Mouse (Mus musculus): Measurements from ENCODE around the gene Mcur1. TPM values are rescaled to one million over a fixed set of nuclear protein-coding genes. Genes with fewer than 3 reads are reported as not detected.

Gene Mcur1
- polyA plus RNA-seq, 1 experiment from 2014 or later, result 8.6 TPM

GRCm38 (mm10) chr13:43575431-43575830 is 15.4 kb upstream of the Mcur1 start:
- no peaks in the 10 kb centered on the region for H3K4me1 ChIP-seq (ENCODE audit: control insufficient read depth, insufficient read depth, low read length)
- H3K9me3 ChIP-seq (ENCODE audit: control insufficient read depth, low read length), result no peaks in the 10 kb centered on the region
- no peak for ATAC-seq (ENCODE audit: low read depth)
- H3K27me3 ChIP-seq (ENCODE audit: control insufficient read depth, insufficient read depth, low read length), result no peaks in the 10 kb centered on the region
- H3K27ac ChIP-seq (ENCODE audit: low read depth, low read length), result no peak overlapping the region
- 93% methylated on average over 5 of the region's 5 CpGs for WGBS
- no peak overlapping the region for H3K9ac ChIP-seq (replicated peaks; ENCODE audit: low read depth, low read length)
- no peak overlapping the region for H3K4me3 ChIP-seq (ENCODE audit: low read depth, low read length)
- H3K36me3 ChIP-seq (ENCODE audit: control insufficient read depth, insufficient read depth, low read length), result no peaks in the 10 kb centered on the region
- H3K4me2 ChIP-seq (ENCODE audit: low read depth, low read length), result no peak overlapping the region

- ATAC-seq (ENCODE audit: low read depth), result no peak
- Histone ChIP-seq H3K9me3 (ENCODE audit: control insufficient read depth, low read length) (no peaks in the 10 kb centered on the region), H3K4me1 (ENCODE audit: control insufficient read depth, insufficient read depth, low read length) (no peaks in the 10 kb centered on the region), H3K4me3 (ENCODE audit: low read depth, low read length) (no peak overlapping the region), H3K9ac (replicated peaks; ENCODE audit: low read depth, low read length) (no peak overlapping the region), H3K4me2 (ENCODE audit: low read depth, low read length) (no peak overlapping the region), H3K27ac (ENCODE audit: low read depth, low read length) (no peak overlapping the region), H3K27me3 (ENCODE audit: control insufficient read depth, insufficient read depth, low read length) (no peaks in the 10 kb centered on the region), H3K36me3 (ENCODE audit: control insufficient read depth, insufficient read depth, low read length) (no peaks in the 10 kb centered on the region)
- WGBS, result 88% methylated on average over 2 of the region's 2 CpGs
Observed at GRCm38 (mm10) chr13:43573979-43574378, 14.0 kb upstream of the Mcur1 start.

- H3K4me1 ChIP-seq (ENCODE audit: control insufficient read depth, insufficient read depth, low read length), result no peaks in the 10 kb centered on the region
- H3K9me3 ChIP-seq (ENCODE audit: control insufficient read depth, low read length), result no peaks in the 10 kb centered on the region
- no peak overlapping the region for H3K27ac ChIP-seq (ENCODE audit: low read depth, low read length)
- H3K27me3 ChIP-seq (ENCODE audit: control insufficient read depth, insufficient read depth, low read length), result no peaks in the 10 kb centered on the region
- no peak overlapping the region for H3K9ac ChIP-seq (replicated peaks; ENCODE audit: low read depth, low read length)
- no peaks in the 10 kb centered on the region for H3K36me3 ChIP-seq (ENCODE audit: control insufficient read depth, insufficient read depth, low read length)
- H3K4me2 ChIP-seq (ENCODE audit: low read depth, low read length), result no peak overlapping the region
- no peak overlapping the region for H3K4me3 ChIP-seq (ENCODE audit: low read depth, low read length)
- WGBS, result 71% methylated on average over 24 of the region's 25 CpGs
- no peak for ATAC-seq (ENCODE audit: low read depth)
Observed at GRCm38 (mm10) chr13:43567141-43567891, 7.3 kb upstream of the Mcur1 start.

GRCm38 (mm10) chr13:43566184-43566583 is 6.2 kb upstream of the Mcur1 start:
- Histone ChIP-seq H3K4me1 (ENCODE audit: control insufficient read depth, insufficient read depth, low read length) (no peaks in the 10 kb centered on the region), H3K27me3 (ENCODE audit: control insufficient read depth, insufficient read depth, low read length) (no peaks in the 10 kb centered on the region), H3K4me2 (ENCODE audit: low read depth, low read length) (no peak overlapping the region), H3K9me3 (ENCODE audit: control insufficient read depth, low read length) (no peaks in the 10 kb centered on the region), H3K9ac (replicated peaks; ENCODE audit: low read depth, low read length) (no peak overlapping the region), H3K36me3 (ENCODE audit: control insufficient read depth, insufficient read depth, low read length) (no peaks in the 10 kb centered on the region), H3K4me3 (ENCODE audit: low read depth, low read length) (no peak overlapping the region), H3K27ac (ENCODE audit: low read depth, low read length) (no peak overlapping the region)
- ATAC-seq (ENCODE audit: low read depth), result no peak
- 86% methylated on average over 8 of the region's 8 CpGs for WGBS

DNA sequence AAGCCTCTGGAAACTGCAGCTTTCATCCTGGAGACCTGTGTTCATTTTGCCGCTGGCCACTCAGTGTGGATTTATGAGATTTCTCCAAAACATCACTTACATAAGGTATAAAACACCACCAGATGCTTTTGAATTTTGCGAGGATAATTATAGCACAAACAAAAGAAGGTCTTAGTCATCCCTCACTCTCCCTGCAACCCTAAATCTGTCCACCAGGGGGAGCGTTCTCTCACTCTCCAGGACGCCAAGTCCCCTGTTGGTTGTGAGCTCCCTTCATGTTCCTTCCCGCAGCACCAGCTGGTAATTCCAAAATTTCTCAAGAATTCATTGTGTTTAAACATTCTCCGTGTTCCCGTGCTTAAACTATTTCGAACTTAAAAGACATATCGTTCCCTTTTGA is 5.4 kb upstream of the Mcur1 start:
- Histone ChIP-seq H3K4me2 (ENCODE audit: low read depth, low read length) (no peak overlapping the region), H3K4me3 (ENCODE audit: low read depth, low read length) (no peak overlapping the region), H3K27me3 (ENCODE audit: control insufficient read depth, insufficient read depth, low read length) (no peaks in the 10 kb centered on the region), H3K9ac (replicated peaks; ENCODE audit: low read depth, low read length) (no peak overlapping the region), H3K9me3 (ENCODE audit: control insufficient read depth, low read length) (no peaks in the 10 kb centered on the region), H3K36me3 (ENCODE audit: control insufficient read depth, insufficient read depth, low read length) (no peaks in the 10 kb centered on the region), H3K27ac (ENCODE audit: low read depth, low read length) (no peak overlapping the region), H3K4me1 (ENCODE audit: control insufficient read depth, insufficient read depth, low read length) (no peaks in the 10 kb centered on the region)
- 20% methylated on average over 9 of the region's 9 CpGs for WGBS
- ATAC-seq (ENCODE audit: low read depth), result no peak

DNA sequence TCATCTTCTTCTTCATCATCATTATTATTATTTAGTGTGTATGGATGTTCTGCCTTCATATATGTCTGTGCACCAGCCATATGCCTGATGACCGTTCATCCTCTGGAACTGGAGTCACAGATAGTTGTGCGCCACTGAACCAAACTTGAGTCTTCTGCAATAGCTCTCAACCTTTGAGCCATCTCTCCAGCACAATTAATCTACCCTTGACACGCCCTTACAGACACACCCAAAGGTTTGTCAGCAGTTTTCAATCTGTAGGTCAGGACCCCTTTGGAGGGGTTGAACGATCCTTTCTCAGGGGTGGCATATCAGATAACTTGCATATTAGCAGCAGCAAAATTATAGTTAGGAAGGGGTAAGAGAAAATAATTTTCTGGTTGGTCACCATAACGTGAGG is 4.7 kb upstream of the Mcur1 start:
- ATAC-seq (ENCODE audit: low read depth), result no peak
- no peaks in the 10 kb centered on the region for H3K27me3 ChIP-seq (ENCODE audit: control insufficient read depth, insufficient read depth, low read length)
- H3K4me1 ChIP-seq (ENCODE audit: control insufficient read depth, insufficient read depth, low read length), result no peaks in the 10 kb centered on the region
- H3K9ac ChIP-seq (replicated peaks; ENCODE audit: low read depth, low read length), result no peak overlapping the region
- H3K27ac ChIP-seq (ENCODE audit: low read depth, low read length), result no peak overlapping the region
- no peak overlapping the region for H3K4me3 ChIP-seq (ENCODE audit: low read depth, low read length)
- H3K36me3 ChIP-seq (ENCODE audit: control insufficient read depth, insufficient read depth, low read length), result no peaks in the 10 kb centered on the region
- 92% methylated on average over 5 of the region's 5 CpGs for WGBS
- no peak overlapping the region for H3K4me2 ChIP-seq (ENCODE audit: low read depth, low read length)
- no peaks in the 10 kb centered on the region for H3K9me3 ChIP-seq (ENCODE audit: control insufficient read depth, low read length)

- ATAC-seq (ENCODE audit: low read depth), result no peak
- no peak overlapping the region for H3K9ac ChIP-seq (replicated peaks; ENCODE audit: low read depth, low read length)
- H3K27ac ChIP-seq (ENCODE audit: low read depth, low read length), result no peak overlapping the region
- H3K4me3 ChIP-seq (ENCODE audit: low read depth, low read length), result no peak overlapping the region
- no peak overlapping the region for H3K4me2 ChIP-seq (ENCODE audit: low read depth, low read length)
- no peaks in the 10 kb centered on the region for H3K36me3 ChIP-seq (ENCODE audit: control insufficient read depth, insufficient read depth, low read length)
- no peaks in the 10 kb centered on the region for H3K27me3 ChIP-seq (ENCODE audit: control insufficient read depth, insufficient read depth, low read length)
- no peaks in the 10 kb centered on the region for H3K9me3 ChIP-seq (ENCODE audit: control insufficient read depth, low read length)
- H3K4me1 ChIP-seq (ENCODE audit: control insufficient read depth, insufficient read depth, low read length), result 0 out of 2 replicates have a peak, but pooled peaks cover 6% of the 10 kb centered on the region
- 87% methylated on average over 5 of the region's 5 CpGs for WGBS
Observed at GRCm38 (mm10) chr13:43562726-43563125, 2.7 kb upstream of the Mcur1 start.

- 12% methylated on average over 18 of the region's 18 CpGs for WGBS
- Histone ChIP-seq H3K4me1 (ENCODE audit: control insufficient read depth, insufficient read depth, low read length) (0 out of 2 replicates have a peak, but pooled peaks cover 6% of the 10 kb centered on the region), H3K9ac (replicated peaks; ENCODE audit: low read depth, low read length) (peak overlapping the region; percentile 76), H3K4me3 (ENCODE audit: low read depth, low read length) (peak overlapping the region; percentile 71), H3K27ac (ENCODE audit: low read depth, low read length) (peak overlapping the region; percentile 82), H3K27me3 (ENCODE audit: control insufficient read depth, insufficient read depth, low read length) (no peaks in the 10 kb centered on the region), H3K36me3 (ENCODE audit: control insufficient read depth, insufficient read depth, low read length) (no peaks in the 10 kb centered on the region), H3K4me2 (ENCODE audit: low read depth, low read length) (peak overlapping the region; percentile 92), H3K9me3 (ENCODE audit: control insufficient read depth, low read length) (no peaks in the 10 kb centered on the region)
- no peak for ATAC-seq (ENCODE audit: low read depth)
Observed at GRCm38 (mm10) chr13:43560458-43561411, 744 bp upstream of the Mcur1 start.

- Histone ChIP-seq H3K27me3 (ENCODE audit: control insufficient read depth, insufficient read depth, low read length) (no peaks in the 10 kb centered on the region), H3K27ac (ENCODE audit: low read depth, low read length) (no peak overlapping the region), H3K4me2 (ENCODE audit: low read depth, low read length) (peak overlapping the region; percentile 92), H3K4me3 (ENCODE audit: low read depth, low read length) (peak overlapping the region; percentile 71; the same call in 1 of the 2 replicates), H3K36me3 (ENCODE audit: control insufficient read depth, insufficient read depth, low read length) (no peaks in the 10 kb centered on the region), H3K9me3 (ENCODE audit: control insufficient read depth, low read length) (no peaks in the 10 kb centered on the region), H3K9ac (replicated peaks; ENCODE audit: low read depth, low read length) (no peak overlapping the region), H3K4me1 (ENCODE audit: control insufficient read depth, insufficient read depth, low read length) (0 out of 2 replicates have a peak, but pooled peaks cover 6% of the 10 kb centered on the region)
- ATAC-seq (ENCODE audit: low read depth), result no peak
- WGBS, result 29% methylated on average over 6 of the region's 6 CpGs
Observed at GRCm38 (mm10) chr13:43558959-43559358, 1.0 kb downstream of the Mcur1 start.
